Mouse (Mus musculus): ENCODE data around the gene Suds3.

Suds3 gene

GRCm38 (mm10) chr5:117140374-117140773 is 24.5 kb upstream of the Suds3 start:
- POLR2A ChIA-PET = interaction anchor here in 2 of 4 experiments (0.9 kb wide), 2 partner anchors 13 to 21 kb away, joined by 3 to 4 read pairs; partner anchors contain the start of gene Taok3 (in 1 of the 2)
- CTCF ChIA-PET = interaction anchor here in 2 of 4 experiments (0.6 to 1.3 kb wide), 3 partner anchors 14 to 452 kb away, joined by 3 to 5 read pairs (median 3); partner anchors contain the start of gene Taok3 (in 1 of the 2)

- ChIA-PET CTCF (interaction anchor here in 2 of 4 experiments (0.6 to 1.3 kb wide), 4 partner anchors 8 to 648 kb away, joined by 3 to 4 read pairs (median 3); partner anchors contain the start of gene Taok3 (in 1 of the 2)), POLR2A (interaction anchor here in 1 of 4 experiments (0.9 kb wide), 1 partner anchor 20 kb away, joined by 4 read pairs; the partner anchor contains the start of gene Taok3)
These were observed 23.9 kb upstream of the Suds3 start for GRCm38 (mm10) chr5:117139822-117140221.

- ChIA-PET CTCF (interaction anchor here in 1 of 4 experiments (0.6 kb wide), 1 partner anchor 8 kb away, joined by 3 read pairs; no protein-coding TSS in a partner anchor), POLR2A (interaction anchor here in 2 of 4 experiments (0.8 to 1.6 kb wide), 4 partner anchors 14 to 19 kb away, joined by 3 to 6 read pairs (median 4); partner anchors contain the start of gene Taok3 (in 2 of the 2))
These were observed 22.5 kb upstream of the Suds3 start for GRCm38 (mm10) chr5:117138295-117138988.

GRCm38 (mm10) chr5:117137594-117137993 is 21.7 kb upstream of the Suds3 start:
- POLR2A ChIA-PET = interaction anchor here in 2 of 4 experiments (1.1 to 1.6 kb wide), 3 partner anchors 16 to 18 kb away, joined by 3 to 6 read pairs (median 5); partner anchors contain the start of gene Taok3 (in 2 of the 2)
- CTCF ChIA-PET = no interaction called here

- CTCF ChIA-PET = no interaction called here
- POLR2A ChIA-PET = interaction anchor here in 1 of 4 experiments (0.5 to 1.5 kb wide), 3 partner anchors 56 to 697 kb away, joined by 3 read pairs; no protein-coding TSS in a partner anchor
These were observed 21.1 kb upstream of the Suds3 start for GRCm38 (mm10) chr5:117137011-117137410.

GRCm38 (mm10) chr5:117136570-117136969 is 20.7 kb upstream of the Suds3 start:
- ChIA-PET CTCF (interaction anchor here in 1 of 4 experiments (0.9 kb wide), 1 partner anchor 42 kb away, joined by 4 read pairs; no protein-coding TSS in a partner anchor), POLR2A (interaction anchor here in 2 of 4 experiments (0.5 to 1.5 kb wide), 5 partner anchors 56 to 1281 kb away, joined by 3 read pairs; no protein-coding TSS in a partner anchor)

- ChIA-PET CTCF (interaction anchor here in 2 of 4 experiments (0.6 to 0.9 kb wide), 4 partner anchors 8 to 41 kb away, joined by 3 to 19 read pairs (median 4); no protein-coding TSS in a partner anchor), POLR2A (interaction anchor here in 2 of 4 experiments (0.7 to 1.5 kb wide), 6 partner anchors 17 to 1281 kb away, joined by 3 to 4 read pairs (median 3); no protein-coding TSS in a partner anchor)
These were observed 20.0 kb upstream of the Suds3 start for GRCm38 (mm10) chr5:117135869-117136268.

- CTCF ChIA-PET = interaction anchor here in 3 of 4 experiments (0.5 to 1.2 kb wide), 5 partner anchors 9 to 1491 kb away, joined by 3 to 10 read pairs (median 4); no protein-coding TSS in a partner anchor
- POLR2A ChIA-PET = interaction anchor here in 2 of 4 experiments (0.6 to 2.0 kb wide), 6 partner anchors 8 to 152 kb away, joined by 3 to 6 read pairs (median 3); no protein-coding TSS in a partner anchor
These were observed 19.1 kb upstream of the Suds3 start for GRCm38 (mm10) chr5:117134889-117135456.

- CTCF ChIA-PET = interaction anchor here in 3 of 4 experiments (0.5 to 1.2 kb wide), 4 partner anchors 10 to 369 kb away, joined by 3 to 4 read pairs (median 4); no protein-coding TSS in a partner anchor
These were observed 18.4 kb upstream of the Suds3 start for GRCm38 (mm10) chr5:117134066-117134888.

GRCm38 (mm10) chr5:117133446-117134065 is 17.6 kb upstream of the Suds3 start:
- ChIA-PET CTCF (interaction anchor here in 2 of 4 experiments (0.6 to 1.2 kb wide), 3 partner anchors 11 to 581 kb away, joined by 4 to 10 read pairs (median 4); no protein-coding TSS in a partner anchor), POLR2A (interaction anchor here in 1 of 4 experiments (0.6 to 2.0 kb wide), 2 partner anchors 14 to 1232 kb away, joined by 3 to 6 read pairs; no protein-coding TSS in a partner anchor)

More at GRCm38 (mm10) chr5:117134066-117134888, 18.4 kb upstream of the Suds3 start:
- POLR2A ChIA-PET = interaction anchor here in 2 of 4 experiments (0.6 to 2.0 kb wide), 5 partner anchors 15 to 343 kb away, joined by 3 to 6 read pairs (median 4); no protein-coding TSS in a partner anchor

- CTCF ChIA-PET = no interaction called here
- POLR2A ChIA-PET = interaction anchor here in 1 of 4 experiments (1.0 kb wide), 1 partner anchor 11 kb away, joined by 4 read pairs; the partner anchor contains the start of gene Taok3
These were observed 14.8 kb upstream of the Suds3 start for GRCm38 (mm10) chr5:117130726-117131125.

GRCm38 (mm10) chr5:117127051-117127450 is 11.1 kb upstream of the Suds3 start:
- CTCF ChIA-PET = interaction anchor here in 1 of 4 experiments (1.4 kb wide), 1 partner anchor 12 kb away, joined by 5 read pairs; no protein-coding TSS in a partner anchor
- POLR2A ChIA-PET = interaction anchor here in 1 of 4 experiments (0.6 kb wide), 1 partner anchor 8 kb away, joined by 3 read pairs; no protein-coding TSS in a partner anchor

GRCm38 (mm10) chr5:117125482-117126346 is 9.8 kb upstream of the Suds3 start:
- CTCF ChIA-PET = interaction anchor here in 2 of 4 experiments (0.5 to 1.4 kb wide), 9 partner anchors 10 to 1393 kb away, joined by 3 to 14 read pairs (median 3); no protein-coding TSS in a partner anchor
- POLR2A ChIA-PET = interaction anchor here in 3 of 4 experiments (0.6 to 1.0 kb wide), 12 partner anchors 10 to 1179 kb away, joined by 3 to 8 read pairs (median 4); partner anchors contain the start of gene Suds3 (in 1 of the 3)

- CTCF ChIA-PET = interaction anchor here in 1 of 4 experiments (0.8 to 1.4 kb wide), 2 partner anchors 9 to 20 kb away, joined by 4 to 5 read pairs; no protein-coding TSS in a partner anchor
- POLR2A ChIA-PET = interaction anchor here in 1 of 4 experiments (0.7 kb wide), 1 partner anchor 14 kb away, joined by 3 read pairs; no protein-coding TSS in a partner anchor
These were observed 7.9 kb upstream of the Suds3 start for GRCm38 (mm10) chr5:117123840-117124239.

- ChIA-PET CTCF (interaction anchor here in 1 of 4 experiments (1.3 kb wide), 1 partner anchor 168 kb away, joined by 3 read pairs; no protein-coding TSS in a partner anchor), POLR2A (interaction anchor here in 1 of 4 experiments (1.1 kb wide), 1 partner anchor 13 kb away, joined by 3 read pairs; no protein-coding TSS in a partner anchor)
These were observed 7.2 kb upstream of the Suds3 start for GRCm38 (mm10) chr5:117123102-117123501.
